Mouse (Mus musculus): Measurements from ENCODE around the gene Ptrh1. TPM values are rescaled to one million over a fixed set of nuclear protein-coding genes. Genes with fewer than 3 reads are reported as not detected.

Ptrh1 gene
- total and polyA plus RNA-seq, 3 experiments, result 12.3 to 27.9 TPM; not detected in 1

DNA sequence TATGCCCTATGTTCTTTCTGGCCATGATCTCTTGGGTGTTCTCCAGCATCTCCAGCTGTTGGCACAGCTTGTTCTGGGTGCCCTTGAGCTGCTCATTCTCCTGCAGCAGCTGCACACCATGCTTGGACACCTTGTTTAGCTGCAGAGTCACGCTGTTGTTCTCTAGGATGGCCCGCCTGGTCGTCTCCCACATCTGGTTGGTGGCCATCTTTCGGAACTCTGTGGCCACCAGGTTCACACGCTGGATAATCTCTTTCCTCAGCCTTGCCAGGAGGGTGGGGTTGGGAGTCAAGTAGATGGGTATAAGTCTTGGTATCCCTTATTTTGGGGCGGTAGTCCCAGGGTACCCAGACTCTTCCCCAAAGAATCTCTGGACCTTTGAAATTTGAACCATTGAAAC, 4.1 kb downstream of the Ptrh1 start:
- Histone ChIP-seq H3K4me3 (ENCODE audit: control insufficient read depth in 1 of 2, insufficient read depth in 1 of 2, low read depth in 2 of 2, low read length in 2 of 2) (no peak overlapping the region), H3K79me2 (ENCODE audit: control insufficient read depth, insufficient read depth, low read length, poor library complexity) (no peaks in the 10 kb centered on the region; the same call in 1 of the 2 replicates), H3K4me1 (ENCODE audit: control insufficient read depth in 1 of 2, insufficient read depth in 2 of 2, low read length in 2 of 2) (peaks cover 0 to 5% of the 10 kb centered on the region in 2 experiments; a peak in 2 of 4 replicates), H3K9me3 (replicated peaks; ENCODE audit: insufficient read depth, low read length) (no peaks in the 10 kb centered on the region), H3K36me3 (ENCODE audit: control insufficient read depth in 1 of 2, insufficient read depth in 2 of 2, low read length in 2 of 2) (no peaks in the 10 kb centered on the region), H3K27me3 (ENCODE audit: control insufficient read depth in 1 of 2, insufficient read depth in 2 of 2, low read length in 2 of 2) (no peaks in the 10 kb centered on the region), H3K9ac (ENCODE audit: control insufficient read depth, low read depth, low read length, poor library complexity, severe bottlenecking) (no peak overlapping the region), H3K27ac (ENCODE audit: control insufficient read depth, low read depth, low read length) (no peak overlapping the region)
- no peak for DNase-seq (ENCODE audit: low read depth, low spot score)
- no peak for TF ChIP-seq TCF12 (IDR thresholded peaks at IDR 0.05; ENCODE audit: low read depth, low read length)
- no peak for TF ChIP-seq SMC3 (IDR thresholded peaks at IDR 0.05; ENCODE audit: low read depth, low read length)
- no peak for TF ChIP-seq EP300 (IDR thresholded peaks at IDR 0.05; ENCODE audit: low read depth in 1 of 2, low read length in 2 of 2)
- no peak for TF ChIP-seq POLR2AphosphoS5 (IDR thresholded peaks at IDR 0.05; ENCODE audit: borderline replicate concordance, low read depth, low read length)
- TF ChIP-seq MEF2A (IDR thresholded peaks at IDR 0.05; ENCODE audit: extremely low read depth, insufficient replicate concordance, low read depth, low read length, poor library complexity, severe bottlenecking), result no peak
- no peak for TF ChIP-seq E2F4 (IDR thresholded peaks at IDR 0.05; ENCODE audit: borderline replicate concordance, low read depth, low read length)
- TF ChIP-seq ZNF384 (IDR thresholded peaks at IDR 0.05; ENCODE audit: low read depth, low read length), result no peak
- TF ChIP-seq TBP (IDR thresholded peaks at IDR 0.05; ENCODE audit: low read depth, low read length), result no peak
- no peak for TF ChIP-seq TAL1 (IDR thresholded peaks at IDR 0.05; ENCODE audit: low read length)
- no peak for TF ChIP-seq UBTF (IDR thresholded peaks at IDR 0.05; ENCODE audit: borderline replicate concordance, insufficient read depth, low read depth, low read length)
- TF ChIP-seq USF2 (IDR thresholded peaks at IDR 0.05; ENCODE audit: borderline replicate concordance in 1 of 2, insufficient read depth in 1 of 2, low read depth in 1 of 2, low read length in 2 of 2), result no peak

DNA sequence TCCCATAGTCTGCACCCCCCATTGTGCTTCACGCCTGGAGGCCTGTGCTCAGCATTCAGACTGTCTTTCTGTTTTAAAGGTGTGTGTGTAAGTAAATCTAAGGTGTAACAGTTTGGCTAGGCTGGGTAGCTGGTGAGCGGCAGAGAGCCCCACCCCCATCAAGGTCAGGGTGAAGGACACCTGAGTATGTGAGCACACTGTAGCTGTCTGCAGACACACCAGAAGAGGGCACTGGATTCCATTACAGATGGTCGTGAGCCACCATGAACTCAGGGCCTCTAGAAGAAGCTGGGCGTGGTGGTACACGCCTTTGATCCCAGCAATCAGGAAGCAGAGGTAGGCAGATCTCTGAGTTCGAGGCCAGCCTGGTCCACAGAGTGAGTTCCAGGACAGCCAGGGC, 6.1 kb downstream of the Ptrh1 start:
- Histone ChIP-seq H3K27me3 (ENCODE audit: control insufficient read depth in 1 of 2, insufficient read depth in 2 of 2, low read length in 2 of 2) (no peaks in the 10 kb centered on the region), H3K9me3 (replicated peaks; ENCODE audit: insufficient read depth, low read length) (no peaks in the 10 kb centered on the region), H3K27ac (ENCODE audit: control insufficient read depth, low read depth, low read length) (no peak overlapping the region), H3K36me3 (ENCODE audit: control insufficient read depth in 1 of 2, insufficient read depth in 2 of 2, low read length in 2 of 2) (no peaks in the 10 kb centered on the region), H3K79me2 (ENCODE audit: control insufficient read depth, insufficient read depth, low read length, poor library complexity) (no peaks in the 10 kb centered on the region), H3K9ac (ENCODE audit: control insufficient read depth, low read depth, low read length, poor library complexity, severe bottlenecking) (no peak overlapping the region), H3K4me1 (ENCODE audit: control insufficient read depth in 1 of 2, insufficient read depth in 2 of 2, low read length in 2 of 2) (peaks cover 0 to under 1% of the 10 kb centered on the region in 2 experiments; a peak in 1 of 4 replicates), H3K4me3 (ENCODE audit: control insufficient read depth in 1 of 2, insufficient read depth in 1 of 2, low read depth in 2 of 2, low read length in 2 of 2) (no peak overlapping the region)
- DNase-seq (ENCODE audit: low read depth, low spot score), result no peak
- no peak for TF ChIP-seq MAFK (IDR thresholded peaks at IDR 0.05; ENCODE audit: borderline replicate concordance, low read depth, low read length)
- no peak for TF ChIP-seq POLR2A (IDR thresholded peaks at IDR 0.05; ENCODE audit: control insufficient read depth in 1 of 2, insufficient read depth in 1 of 2, low read depth in 1 of 2, low read length in 2 of 2, poor library complexity in 1 of 2)
- no peak for TF ChIP-seq NRF1 (IDR thresholded peaks at IDR 0.05; ENCODE audit: insufficient read depth, low read depth, low read length, poor library complexity, severe bottlenecking)
- no peak for TF ChIP-seq EP300 (IDR thresholded peaks at IDR 0.05; ENCODE audit: low read depth in 1 of 2, low read length in 2 of 2)
- TF ChIP-seq E2F4 (IDR thresholded peaks at IDR 0.05; ENCODE audit: borderline replicate concordance, low read depth, low read length), result no peak
- TF ChIP-seq CTCF (IDR thresholded peaks at IDR 0.05 in 2 of 3, conservative IDR thresholded peaks at IDR 0.05 in 1 of 3; ENCODE audit: control insufficient read depth in 1 of 3, insufficient read depth in 1 of 3, low read depth in 2 of 3, low read length in 3 of 3, poor library complexity in 1 of 3, severe bottlenecking in 1 of 3), result no peak; a peak in 1 of 6 replicates
- no peak for TF ChIP-seq NELFE (IDR thresholded peaks at IDR 0.05; ENCODE audit: low read depth, low read length)
- no peak for TF ChIP-seq CHD2 (IDR thresholded peaks at IDR 0.05; ENCODE audit: low read length)
- TF ChIP-seq TCF12 (IDR thresholded peaks at IDR 0.05; ENCODE audit: low read depth, low read length), result no peak
- no peak for TF ChIP-seq MAX (IDR thresholded peaks at IDR 0.05; ENCODE audit: low read length)
- TF ChIP-seq RCOR1 (IDR thresholded peaks at IDR 0.05; ENCODE audit: low read depth, low read length), result no peak
- no peak for TF ChIP-seq ZKSCAN1 (IDR thresholded peaks at IDR 0.05; ENCODE audit: low read depth, low read length)
- TF ChIP-seq RAD21 (IDR thresholded peaks at IDR 0.05; ENCODE audit: low read depth, low read length), result no peak
- TF ChIP-seq UBTF (IDR thresholded peaks at IDR 0.05; ENCODE audit: borderline replicate concordance, insufficient read depth, low read depth, low read length), result no peak
- no peak for TF ChIP-seq JUND (IDR thresholded peaks at IDR 0.05; ENCODE audit: low read depth, low read length)
- no peak for TF ChIP-seq ZC3H11A (IDR thresholded peaks at IDR 0.05; ENCODE audit: low read depth, low read length)
- TF ChIP-seq CHD1 (IDR thresholded peaks at IDR 0.05; ENCODE audit: low read depth, low read length), result no peak
- TF ChIP-seq GATA1 (IDR thresholded peaks at IDR 0.05; ENCODE audit: low read depth, low read length), result no peak

Measured in MEL (cell line).